Mouse (Mus musculus) gastrocnemius, adult 18-20 months (tissue): ENCODE data around the gene Bid. TPM values are rescaled to one million over a fixed set of nuclear protein-coding genes. Genes with fewer than 3 reads are reported as not detected.
"Not testable (repeated sequence)": the region's sequence is repeated elsewhere in the genome, so short reads cannot be mapped to it uniquely, and the experiment has no call there.

Experiments
- DNase-seq: peaks from one replicate; pipeline ENCODE4 v3.0.0; 2021; ENCODE audit warnings: low spot score
- total RNA-seq, 2 experiments: library from RNA; stranded (reverse); gene quantifications; 2 replicates each; pipeline ENCODE4 v1.2.3; 2021

Gene Bid
- total RNA-seq, 2 experiments from 2014 or later: 0.39 to 0.78 TPM

- DNase-seq: no peak
Measured at GRCm38 (mm10) chr6:120905111-120905510, 11.5 kb downstream of the Bid start.

- DNase-seq: no peak
Measured at GRCm38 (mm10) chr6:120903961-120904360, 12.7 kb downstream of the Bid start.

- DNase-seq: peak; percentile 42
Measured at GRCm38 (mm10) chr6:120903450-120903912, 13.2 kb downstream of the Bid start.

GRCm38 (mm10) chr6:120901776-120902645 lies 14.6 kb downstream of the Bid start:
- DNase-seq: no peak

- DNase-seq: peak; percentile 42
Measured at GRCm38 (mm10) chr6:120898188-120898833, 18.3 kb downstream of the Bid start.

- DNase-seq: no peak
Measured at GRCm38 (mm10) chr6:120894524-120894923, 22.1 kb downstream of the Bid start.

GRCm38 (mm10) chr6:120894089-120894488 lies 22.6 kb downstream of the Bid start:
- no peak for DNase-seq

- no peak for DNase-seq
Measured at GRCm38 (mm10) chr6:120886696-120887095, 30.0 kb downstream of the Bid start.

- no peak for DNase-seq
Measured at GRCm38 (mm10) chr6:120884436-120884835, 32.2 kb downstream of the Bid start.

GRCm38 (mm10) chr6:120879046-120879445 lies 37.6 kb downstream of the Bid start:
- no peak for DNase-seq

- DNase-seq: no peak
Measured at GRCm38 (mm10) chr6:120873874-120874273, 42.8 kb downstream of the Bid start.

- DNase-seq: no peak
Measured at GRCm38 (mm10) chr6:120871286-120871685, 45.4 kb downstream of the Bid start.

GRCm38 (mm10) chr6:120868824-120869223 lies 47.8 kb downstream of the Bid start:
- DNase-seq: no peak

GRCm38 (mm10) chr6:120866051-120866814 lies 50.4 kb downstream of the Bid start:
- no peak for DNase-seq

GRCm38 (mm10) chr6:120860079-120860478 lies 56.6 kb downstream of the Bid start:
- DNase-seq: no peak

GRCm38 (mm10) chr6:120858217-120858711 lies 58.4 kb downstream of the Bid start:
- no peak for DNase-seq

- no peak for DNase-seq
Measured at GRCm38 (mm10) chr6:120854413-120854812, 62.2 kb downstream of the Bid start.

- DNase-seq: not testable (repeated sequence)
Measured at GRCm38 (mm10) chr6:120850720-120851119, 65.9 kb downstream of the Bid start.
